Mouse (Mus musculus): ENCODE data around the gene B4galt3.

DNA sequence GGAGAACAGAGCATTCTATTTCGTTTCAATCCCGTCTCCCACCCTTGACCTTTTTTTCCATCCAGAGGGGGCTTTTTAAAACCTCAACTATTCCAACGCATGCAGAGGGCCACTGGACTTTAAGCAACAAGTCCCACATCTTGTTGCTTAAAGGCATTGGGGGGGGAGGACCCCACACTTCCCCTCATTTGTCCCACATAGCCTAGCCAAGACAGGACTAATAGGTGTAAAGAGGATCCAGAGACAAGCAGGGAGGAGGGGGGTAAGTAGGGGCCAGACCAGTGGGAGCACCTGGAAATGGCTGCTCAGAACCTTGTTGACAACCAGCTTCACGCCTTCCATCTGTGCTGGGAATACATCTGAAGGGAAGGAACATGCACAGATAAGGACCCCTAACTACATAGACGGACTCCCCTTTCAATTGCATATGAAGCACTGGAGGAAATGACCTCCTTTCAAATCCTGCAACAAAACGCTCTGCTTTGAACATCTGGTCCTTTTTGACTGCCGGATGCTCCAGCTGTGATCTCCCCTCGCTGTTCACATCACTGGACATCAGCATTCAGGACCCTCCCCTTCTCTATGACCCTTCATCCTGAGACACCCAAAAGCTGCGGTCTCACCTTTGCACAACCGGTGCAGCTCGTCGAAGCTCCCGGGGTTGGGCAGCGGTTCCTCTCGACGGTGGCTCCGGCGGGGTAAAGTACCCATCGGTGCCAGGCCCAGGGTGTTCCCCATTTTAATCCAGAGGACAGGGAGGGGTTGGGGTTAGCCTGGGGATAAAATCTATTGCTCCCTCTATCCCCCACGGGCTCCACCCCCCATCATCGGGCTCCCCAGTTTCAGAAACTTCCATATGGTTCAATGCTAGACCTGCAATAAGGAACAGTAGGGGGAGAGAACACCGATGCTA is 48.6 kb upstream of the B4galt3 start:
- TF ChIP-seq CTCF (IDR thresholded peaks at IDR 0.05; ENCODE audit: insufficient read depth, low read length) (no peak), POLR2A (IDR thresholded peaks at IDR 0.05; ENCODE audit: borderline replicate concordance, extremely low read depth, low read depth, low read length) (no peak)

All from lung, adult 2 months (tissue).